Mouse (Mus musculus) hindbrain, postnatal 0 days (tissue): ENCODE measurements around the gene Naif1. TPM values are rescaled to one million over a fixed set of nuclear protein-coding genes. Genes with fewer than 3 reads are reported as not detected.
"Not testable (repeated sequence)": the region's sequence is repeated elsewhere in the genome, so short reads cannot be mapped to it uniquely, and the experiment has no call there.

ENCODE experiments used
- ATAC-seq: fragments of 200-750 bp; cut with Nextera tagmentation; 2 replicates; pipeline ENCODE4 v1.8.0; 2017; ENCODE audit warnings: mild to moderate bottlenecking, moderate TSS enrichment, moderate library complexity
- DNase-seq: peaks from one replicate; pipeline ENCODE4 v3.0.0-alpha.2; 2015; ENCODE audit warnings: low spot score
- H3K27ac ChIP-seq: fragments of 300-500 bp; sonication (generic); 2 replicates; pipeline ENCODE4 v1.5.1; 2014; ENCODE audit warnings: mild to moderate bottlenecking
- H3K27me3 ChIP-seq: fragments of 300-500 bp; sonication (generic); 2 replicates; pipeline ENCODE4 v1.6.1; 2014; ENCODE audit warnings: low read length, mixed read lengths; ENCODE audit not compliant: insufficient read depth
- H3K36me3 ChIP-seq: fragments of 300-500 bp; sonication (generic); 2 replicates; pipeline ENCODE4 v1.6.1; 2014; ENCODE audit warnings: low read length, mixed read lengths; ENCODE audit not compliant: insufficient read depth
- H3K4me1 ChIP-seq: fragments of 300-500 bp; sonication (generic); 2 replicates; pipeline ENCODE4 v1.6.1; 2014; ENCODE audit warnings: antibody characterized with exemption, low read length, mixed read lengths; ENCODE audit not compliant: insufficient read depth
- H3K4me2 ChIP-seq: fragments of 300-500 bp; sonication (generic); 2 replicates; pipeline ENCODE4 v1.6.1; 2014; ENCODE audit warnings: low read depth, mild to moderate bottlenecking, low read length, moderate library complexity, mixed read lengths
- H3K4me3 ChIP-seq: fragments of 300-500 bp; sonication (generic); 2 replicates; pipeline ENCODE4 v1.5.1; 2014; ENCODE audit warnings: low read length
- H3K9ac ChIP-seq: fragments of 300-500 bp; sonication (generic); replicated peaks from 2 replicates; pipeline ENCODE4 v1.6.1; 2014; ENCODE audit warnings: mild to moderate bottlenecking, low read length, moderate library complexity, mixed read lengths
- H3K9me3 ChIP-seq: fragments of 300-500 bp; sonication (generic); 2 replicates; pipeline ENCODE4 v1.6.1; 2016; ENCODE audit warnings: low read length, mixed read lengths
- CTCF ChIP-seq: IDR thresholded peaks from 2 replicates; pipeline ENCODE4 v1.5.1; 2016; ENCODE audit warnings: antibody characterized with exemption, control low read depth, low read depth
- WGBS: fragments of 180-500 bp; shearing (Covaris S2); extraction: QIAGEN DNeasy Blood & Tissue Kit; methylation state at CpG from one replicate; pipeline ENCODE4 v1.1.7; 2014; 5-methylcytosine and 5-hydroxymethylcytosine counted together
- polyA plus RNA-seq: library from polyadenylated mRNA; unstranded; fragments of >200 nt; fragmentation: Nextera tagmentation; extraction: Ambion mirVana; gene quantifications from 2 replicates; pipeline ENCODE4 v1.2.1, GENCODE M21; 2015
- total RNA-seq: library from RNA; depleted of rRNA; stranded (reverse); fragments of >200 nt; gene quantifications from 2 replicates; pipeline ENCODE4 v1.2.3, GENCODE M21; 2014

Gene Naif1
- total and polyA plus RNA-seq, 2 experiments from 2014 or later, result 3.0 to 3.7 TPM

- WGBS, result 8% methylated on average over 6 of the region's 6 CpGs
- H3K4me2 ChIP-seq, result no peak overlapping the region
- no peak overlapping the region for H3K27ac ChIP-seq
- no peaks in the 10 kb centered on the region for H3K27me3 ChIP-seq
- no peaks in the 10 kb centered on the region for H3K36me3 ChIP-seq
- no peak overlapping the region for H3K4me3 ChIP-seq
- no peak overlapping the region for H3K9ac ChIP-seq
- DNase-seq (peak; percentile 93), ATAC-seq (peak; percentile 83)
- H3K9me3 ChIP-seq, result no peaks in the 10 kb centered on the region
- H3K4me1 ChIP-seq, result no peaks in the 10 kb centered on the region
- peak; percentile 88 for TF ChIP-seq CTCF
Observed at GRCm38 (mm10) chr2:32487124-32487623, 36.9 kb downstream of the Naif1 start.

- H3K9me3 ChIP-seq, result no peaks in the 10 kb centered on the region
- WGBS, result 0% methylated on average over 5 of the region's 5 CpGs
- DNase-seq (peak; percentile 93), ATAC-seq (peak; percentile 64)
- H3K36me3 ChIP-seq, result no peaks in the 10 kb centered on the region
- no peak overlapping the region for H3K4me2 ChIP-seq
- no peaks in the 10 kb centered on the region for H3K27me3 ChIP-seq
- H3K4me1 ChIP-seq, result no peaks in the 10 kb centered on the region
- no peak overlapping the region for H3K4me3 ChIP-seq
- TF ChIP-seq CTCF, result peak; percentile 87
- no peak overlapping the region for H3K27ac ChIP-seq
- no peak overlapping the region for H3K9ac ChIP-seq
Observed at GRCm38 (mm10) chr2:32488679-32489078, 38.4 kb downstream of the Naif1 start.

- H3K9ac ChIP-seq, H3K27ac ChIP-seq, H3K27me3 ChIP-seq, DNase-seq, H3K9me3 ChIP-seq, H3K4me1 ChIP-seq, H3K4me3 ChIP-seq, ATAC-seq, H3K4me2 ChIP-seq, H3K36me3 ChIP-seq: not testable (repeated sequence)
Observed at GRCm38 (mm10) chr2:32490730-32491129, 40.5 kb downstream of the Naif1 start.

GRCm38 (mm10) chr2:32492661-32493060 lies 42.4 kb downstream of the Naif1 start:
- 57% methylated on average over 2 of the region's 2 CpGs for WGBS
- Histone ChIP-seq H3K9ac (no peak overlapping the region), H3K27me3 (no peaks in the 10 kb centered on the region), H3K4me3 (no peak overlapping the region), H3K9me3 (no peaks in the 10 kb centered on the region), H3K36me3 (no peaks in the 10 kb centered on the region), H3K4me2 (no peak overlapping the region), H3K27ac (no peak overlapping the region), H3K4me1 (no peaks in the 10 kb centered on the region)
- DNase-seq (no peak), ATAC-seq (no peak)
- TF ChIP-seq CTCF, result no peak

- no peak for TF ChIP-seq CTCF
- DNase-seq (no peak), ATAC-seq (no peak)
- H3K36me3 ChIP-seq, result no peaks in the 10 kb centered on the region
- H3K9me3 ChIP-seq, result no peaks in the 10 kb centered on the region
- no peak overlapping the region for H3K4me3 ChIP-seq
- H3K4me1 ChIP-seq, result no peaks in the 10 kb centered on the region
- 81% methylated on average over 12 of the region's 12 CpGs for WGBS
- H3K4me2 ChIP-seq, result no peak overlapping the region
- H3K27me3 ChIP-seq, result no peaks in the 10 kb centered on the region
- no peak overlapping the region for H3K9ac ChIP-seq
- no peak overlapping the region for H3K27ac ChIP-seq
Observed at GRCm38 (mm10) chr2:32493301-32493701, 43.0 kb downstream of the Naif1 start.

- Histone ChIP-seq H3K4me1 (no peaks in the 10 kb centered on the region), H3K27ac (no peak overlapping the region), H3K4me3 (no peak overlapping the region), H3K9ac (no peak overlapping the region), H3K4me2 (no peak overlapping the region), H3K27me3 (no peaks in the 10 kb centered on the region), H3K36me3 (no peaks in the 10 kb centered on the region), H3K9me3 (peaks cover 4% of the 10 kb centered on the region; the same call in 1 of the 2 replicates)
- no peak for ATAC-seq
- TF ChIP-seq CTCF, result no peak
- 70% methylated on average over 2 of the region's 2 CpGs for WGBS
- DNase-seq, result no peak
Observed at GRCm38 (mm10) chr2:32494522-32494921, 44.3 kb downstream of the Naif1 start.

- DNase-seq, result no peak
- ATAC-seq, result no peak
- H3K27me3 ChIP-seq, result no peaks in the 10 kb centered on the region
- TF ChIP-seq CTCF, result no peak
- 80% methylated on average over 20 of the region's 20 CpGs for WGBS
- peaks cover 4% of the 10 kb centered on the region; the same call in 1 of the 2 replicates for H3K9me3 ChIP-seq
- H3K27ac ChIP-seq, result no peak overlapping the region
- H3K9ac ChIP-seq, result no peak overlapping the region
- no peaks in the 10 kb centered on the region for H3K36me3 ChIP-seq
- no peaks in the 10 kb centered on the region for H3K4me1 ChIP-seq
- H3K4me3 ChIP-seq, result no peak overlapping the region
- no peak overlapping the region for H3K4me2 ChIP-seq
Observed at GRCm38 (mm10) chr2:32495185-32495726, 45.0 kb downstream of the Naif1 start.
